Mouse (Mus musculus) midbrain, postnatal 0 days (tissue): ENCODE data around the gene Tpgs1. TPM values are rescaled to one million over a fixed set of nuclear protein-coding genes. Genes with fewer than 3 reads are reported as not detected.

Experiments
- ATAC-seq: fragments of 200-750 bp; cut with Nextera tagmentation; 2 replicates; pipeline ENCODE4 v1.8.0; 2017; ENCODE audit warnings: moderate number of reproducible peaks, mild to moderate bottlenecking, moderate TSS enrichment, moderate library complexity; ENCODE audit not compliant: low FRiP score
- DNase-seq: peaks from one replicate; pipeline ENCODE4 v3.0.0-alpha.2; 2015; ENCODE audit warnings: low spot score
- H3K27ac ChIP-seq: fragments of 300-500 bp; sonication (generic); 2 replicates; pipeline ENCODE4 v1.5.1; 2014; ENCODE audit warnings: low read depth, mild to moderate bottlenecking, low read length, mixed read lengths
- H3K27me3 ChIP-seq: fragments of 300-500 bp; sonication (generic); 2 replicates; pipeline ENCODE4 v1.6.1; 2014; ENCODE audit warnings: low read length, control low read depth, mixed read lengths; ENCODE audit not compliant: insufficient read depth
- H3K36me3 ChIP-seq: fragments of 300-500 bp; sonication (generic); 2 replicates; pipeline ENCODE4 v1.6.1; 2014; ENCODE audit warnings: low read length, control low read depth, mixed read lengths; ENCODE audit not compliant: insufficient read depth
- H3K4me1 ChIP-seq: fragments of 300-500 bp; sonication (generic); 2 replicates; pipeline ENCODE4 v1.6.1; 2014; ENCODE audit warnings: mild to moderate bottlenecking, control low read depth, antibody characterized with exemption, low read length, mixed read lengths; ENCODE audit not compliant: insufficient read depth
- H3K4me2 ChIP-seq: fragments of 300-500 bp; sonication (generic); 2 replicates; pipeline ENCODE4 v1.6.1; 2014; ENCODE audit warnings: low read depth, mild to moderate bottlenecking, low read length, mixed read lengths; ENCODE audit not compliant: poor library complexity, severe bottlenecking
- H3K4me3 ChIP-seq: fragments of 300-500 bp; sonication (generic); 2 replicates; pipeline ENCODE4 v1.5.1; 2014; ENCODE audit warnings: low read depth, mild to moderate bottlenecking, low read length, moderate library complexity
- H3K9ac ChIP-seq: fragments of 300-500 bp; sonication (generic); replicated peaks from 2 replicates; pipeline ENCODE4 v1.6.1; 2014; ENCODE audit warnings: mild to moderate bottlenecking, low read length, moderate library complexity, mixed read lengths; ENCODE audit not compliant: poor library complexity, severe bottlenecking
- H3K9me3 ChIP-seq: fragments of 300-500 bp; sonication (generic); 2 replicates; pipeline ENCODE4 v1.6.1; 2016; ENCODE audit warnings: low read length, control low read depth
- CTCF ChIP-seq: IDR thresholded peaks from 2 replicates; pipeline ENCODE4 v1.5.1; 2016; ENCODE audit warnings: antibody characterized with exemption, mild to moderate bottlenecking
- WGBS: fragments of 180-500 bp; shearing (Covaris S2); extraction: QIAGEN DNeasy Blood & Tissue Kit; methylation state at CpG from one replicate; pipeline ENCODE4 v1.1.7; 2014; 5-methylcytosine and 5-hydroxymethylcytosine counted together
- polyA plus RNA-seq: library from polyadenylated mRNA; unstranded; fragments of >200 nt; fragmentation: Nextera tagmentation; extraction: Ambion mirVana; gene quantifications from 2 replicates; pipeline ENCODE4 v1.2.1, GENCODE M21; 2015
- total RNA-seq: library from RNA; depleted of rRNA; stranded (reverse); fragments of >200 nt; gene quantifications from 2 replicates; pipeline ENCODE4 v1.2.3, GENCODE M21; 2014; rRNA removed

Gene Tpgs1
- total and polyA plus RNA-seq, 2 experiments from 2014 or later: 80.9 to 139 TPM

DNA sequence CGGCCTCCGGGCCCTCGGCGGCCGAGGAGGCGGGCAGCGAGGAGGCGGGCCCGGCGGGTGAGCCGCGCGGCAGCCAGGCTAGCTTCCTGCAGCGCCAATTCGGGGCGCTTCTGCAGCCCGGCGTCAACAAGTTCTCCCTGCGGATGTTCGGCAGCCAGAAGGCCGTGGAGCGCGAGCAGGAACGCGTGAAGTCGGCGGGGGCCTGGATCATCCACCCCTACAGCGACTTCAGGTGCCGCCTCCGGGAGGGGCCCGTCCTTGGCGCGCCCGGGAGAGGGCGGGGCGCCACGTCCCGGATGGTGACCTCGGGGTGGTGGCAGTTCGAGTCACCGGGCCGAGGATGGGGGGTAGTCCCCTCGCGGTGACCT, 47.8 kb downstream of the Tpgs1 start:
- WGBS: 2% methylated on average over 21 of the region's 44 CpGs
- Histone ChIP-seq H3K4me3 (peak overlapping the region; percentile 83), H3K9ac (peak overlapping the region; percentile 84), H3K27me3 (no peaks in the 10 kb centered on the region), H3K9me3 (no peaks in the 10 kb centered on the region), H3K36me3 (no peaks in the 10 kb centered on the region), H3K4me1 (no peaks in the 10 kb centered on the region; the same call in 1 of the 2 replicates), H3K4me2 (peak overlapping the region; percentile 66), H3K27ac (peak overlapping the region; percentile 63)
- no peak for TF ChIP-seq CTCF
- ATAC-seq (peak; percentile 20), DNase-seq (no peak)

DNA sequence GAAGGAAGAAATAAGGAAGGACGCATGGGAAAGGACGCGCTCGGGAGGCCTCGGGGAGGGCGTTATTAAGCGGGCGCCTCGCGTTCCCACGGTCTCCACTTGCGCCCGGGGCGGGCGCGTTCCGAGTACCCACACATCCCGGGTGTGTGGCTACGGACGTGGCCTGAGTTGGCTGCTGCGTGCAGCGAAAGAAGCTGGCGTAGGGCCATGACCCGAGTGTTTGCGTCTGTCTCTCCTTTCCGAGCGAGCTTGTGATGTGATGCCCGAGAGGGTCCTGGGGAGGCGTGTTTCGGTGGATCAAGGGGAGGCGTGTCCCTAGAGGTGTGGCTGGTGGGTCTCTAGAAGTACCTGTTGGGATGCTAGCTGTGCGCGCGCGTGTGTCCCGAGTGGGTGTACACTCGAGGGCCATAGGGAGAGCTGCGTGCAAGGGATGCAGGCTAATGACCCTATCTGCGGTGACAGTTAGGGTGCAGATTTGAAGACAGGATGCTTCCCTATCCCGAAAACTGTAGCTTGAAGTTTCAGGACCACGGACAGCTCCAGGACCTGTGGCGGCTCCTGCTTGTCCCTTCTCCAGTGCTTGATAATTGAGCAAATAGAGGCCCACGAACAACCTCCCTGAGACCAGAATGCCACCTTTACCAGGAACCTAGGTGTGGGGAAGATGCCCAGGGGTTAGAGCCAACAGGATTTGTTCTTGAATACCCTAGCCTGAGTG, 48.6 kb downstream of the Tpgs1 start:
- Histone ChIP-seq H3K27ac (no peak overlapping the region), H3K36me3 (no peaks in the 10 kb centered on the region), H3K27me3 (no peaks in the 10 kb centered on the region), H3K4me1 (no peaks in the 10 kb centered on the region; the same call in 1 of the 2 replicates), H3K4me3 (peak overlapping the region; percentile 83), H3K4me2 (peak overlapping the region; percentile 66), H3K9me3 (no peaks in the 10 kb centered on the region), H3K9ac (peak overlapping the region; percentile 84)
- TF ChIP-seq CTCF: no peak
- WGBS: 3% methylated on average over 43 of the region's 43 CpGs
- ATAC-seq (no peak), DNase-seq (no peak)

GRCm38 (mm10) chr10:79721089-79721488, 51.9 kb downstream of the Tpgs1 start:
- no peaks in the 10 kb centered on the region for H3K27me3 ChIP-seq
- H3K4me1 ChIP-seq: no peaks in the 10 kb centered on the region; the same call in 1 of the 2 replicates
- H3K4me3 ChIP-seq: no peak overlapping the region
- peaks cover 7% of the 10 kb centered on the region; the same call in 1 of the 2 replicates for H3K36me3 ChIP-seq
- WGBS: 61% methylated on average over 5 of the region's 5 CpGs
- DNase-seq: no peak
- no peak for ATAC-seq
- no peak for TF ChIP-seq CTCF
- no peak overlapping the region for H3K9ac ChIP-seq
- H3K4me2 ChIP-seq: no peak overlapping the region
- no peaks in the 10 kb centered on the region for H3K9me3 ChIP-seq
- H3K27ac ChIP-seq: no peak overlapping the region

DNA sequence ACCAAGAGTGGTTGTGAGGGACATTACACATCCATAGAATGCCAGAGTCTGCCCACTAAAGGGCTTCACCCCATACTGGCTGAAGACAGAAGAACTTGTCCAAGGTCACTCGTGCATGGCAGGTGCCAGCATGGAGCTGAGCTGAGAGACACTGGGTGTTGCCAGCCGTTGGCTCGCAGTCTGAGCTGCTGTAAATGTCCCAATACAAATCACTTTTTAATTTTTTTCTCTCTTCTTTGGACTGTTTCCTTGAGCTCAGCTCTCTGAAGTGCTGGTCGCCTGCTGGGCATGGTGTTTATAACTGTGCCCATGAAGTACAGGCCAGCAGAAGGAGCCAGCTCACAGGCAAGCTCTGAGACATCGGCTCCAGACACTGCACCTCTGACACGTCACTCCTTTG, 53.9 kb downstream of the Tpgs1 start:
- DNase-seq: peak; percentile 58
- no peak; the same call in 1 of the 2 replicates for ATAC-seq

GRCm38 (mm10) chr10:79723692-79724091, 54.5 kb downstream of the Tpgs1 start:
- no peak for DNase-seq
- no peak overlapping the region for H3K4me2 ChIP-seq
- no peaks in the 10 kb centered on the region for H3K27me3 ChIP-seq
- TF ChIP-seq CTCF: no peak
- no peak overlapping the region for H3K9ac ChIP-seq
- H3K4me3 ChIP-seq: no peak overlapping the region
- H3K4me1 ChIP-seq: no peaks in the 10 kb centered on the region
- ATAC-seq: no peak
- H3K27ac ChIP-seq: no peak overlapping the region
- WGBS: 90% methylated on average over 7 of the region's 7 CpGs
- peaks cover 7% of the 10 kb centered on the region; the same call in 1 of the 2 replicates for H3K36me3 ChIP-seq
- no peaks in the 10 kb centered on the region for H3K9me3 ChIP-seq

More for the DNA sequence above, 53.9 kb downstream of the Tpgs1 start:
- no peak for TF ChIP-seq CTCF
- no peaks in the 10 kb centered on the region; the same call in 1 of the 2 replicates for H3K4me1 ChIP-seq
- H3K9ac ChIP-seq: no peak overlapping the region
- no peaks in the 10 kb centered on the region for H3K9me3 ChIP-seq
- WGBS: 48% methylated on average over 6 of the region's 6 CpGs
- H3K4me2 ChIP-seq: no peak overlapping the region
- no peak overlapping the region for H3K4me3 ChIP-seq
- H3K36me3 ChIP-seq: peaks cover 7% of the 10 kb centered on the region; the same call in 1 of the 2 replicates
- no peak overlapping the region for H3K27ac ChIP-seq
- no peaks in the 10 kb centered on the region for H3K27me3 ChIP-seq

Other genes starting within 250 kb of the Tpgs1 start
- gene Vmn2r83, start 200.6 kb upstream of the Tpgs1 start, total RNA-seq: not detected in 2 replicates
- not detected in 2 replicates for gene Vmn2r83, start 200.6 kb upstream of the Tpgs1 start, polyA plus RNA-seq
- gene Plpp2, start 135.6 kb upstream of the Tpgs1 start, total RNA-seq: 34.6 and 56.9 TPM in 2 replicates
- gene Plpp2, start 135.6 kb upstream of the Tpgs1 start, polyA plus RNA-seq: 22.7 and 25.6 TPM in 2 replicates
- 95.6 and 98.8 TPM in 2 replicates for gene Mier2, start 114.2 kb upstream of the Tpgs1 start, total RNA-seq
- 43.3 and 46.6 TPM in 2 replicates for gene Mier2, start 114.2 kb upstream of the Tpgs1 start, polyA plus RNA-seq
- not detected in 2 replicates for gene Theg, start 82.0 kb upstream of the Tpgs1 start, total RNA-seq
- gene Theg, start 82.0 kb upstream of the Tpgs1 start, polyA plus RNA-seq: not detected in 2 replicates
- 43.6 and 45.2 TPM in 2 replicates for gene C2cd4c, start 55.3 kb upstream of the Tpgs1 start, total RNA-seq
- 1.7 and 1.8 TPM in 2 replicates for gene C2cd4c, start 55.3 kb upstream of the Tpgs1 start, polyA plus RNA-seq
- gene Shc2, start 31.5 kb upstream of the Tpgs1 start, total RNA-seq: 74.5 and 78.2 TPM in 2 replicates
- 25.9 and 26.2 TPM in 2 replicates for gene Shc2, start 31.5 kb upstream of the Tpgs1 start, polyA plus RNA-seq
- 2.3 TPM in 1 of 2 replicates, not detected in the other for gene Odf3l2, start 23.6 kb upstream of the Tpgs1 start, total RNA-seq
- 1.6 and 2.1 TPM in 2 replicates for gene Odf3l2, start 23.6 kb upstream of the Tpgs1 start, polyA plus RNA-seq
- gene Madcam1, start 4.8 kb upstream of the Tpgs1 start, total RNA-seq: 1.7 and 1.9 TPM in 2 replicates
- 1.3 and 1.6 TPM in 2 replicates for gene Madcam1, start 4.8 kb upstream of the Tpgs1 start, polyA plus RNA-seq
- gene Cdc34, start 12.8 kb downstream of the Tpgs1 start, total RNA-seq: 65.8 and 99.4 TPM in 2 replicates
- 72.5 and 75.2 TPM in 2 replicates for gene Cdc34, start 12.8 kb downstream of the Tpgs1 start, polyA plus RNA-seq
- 0.66 and 0.85 TPM in 2 replicates for gene Gzmm, start 19.7 kb downstream of the Tpgs1 start, total RNA-seq
- gene Gzmm, start 19.7 kb downstream of the Tpgs1 start, polyA plus RNA-seq: 1.2 and 1.4 TPM in 2 replicates
- 1,054 and 1,082 TPM in 2 replicates for gene Bsg, start 35.1 kb downstream of the Tpgs1 start, total RNA-seq
- 1,042 and 1,135 TPM in 2 replicates for gene Bsg, start 35.1 kb downstream of the Tpgs1 start, polyA plus RNA-seq
- gene Hcn2, start 47.3 kb downstream of the Tpgs1 start, total RNA-seq: 60.9 and 66.1 TPM in 2 replicates
- 5.0 TPM in 2 replicates for gene Hcn2, start 47.3 kb downstream of the Tpgs1 start, polyA plus RNA-seq
- 42.0 and 43.2 TPM in 2 replicates for gene Polrmt, start 77.2 kb downstream of the Tpgs1 start, total RNA-seq
- 32.5 and 37.4 TPM in 2 replicates for gene Polrmt, start 77.2 kb downstream of the Tpgs1 start, polyA plus RNA-seq
- 1.7 and 2.2 TPM in 2 replicates for gene Fgf22, start 85.7 kb downstream of the Tpgs1 start, total RNA-seq
- 3.1 and 4.0 TPM in 2 replicates for gene Fgf22, start 85.7 kb downstream of the Tpgs1 start, polyA plus RNA-seq
- gene Rnf126, start 97.6 kb downstream of the Tpgs1 start, total RNA-seq: 79.6 and 107 TPM in 2 replicates
- gene Rnf126, start 97.6 kb downstream of the Tpgs1 start, polyA plus RNA-seq: 121 and 134 TPM in 2 replicates
- gene Fstl3, start 107.9 kb downstream of the Tpgs1 start, total RNA-seq: 3.3 and 3.4 TPM in 2 replicates
- gene Fstl3, start 107.9 kb downstream of the Tpgs1 start, polyA plus RNA-seq: 3.0 and 3.9 TPM in 2 replicates
- 1.1 TPM in 1 of 2 replicates, not detected in the other for gene Prss57, start 121.6 kb downstream of the Tpgs1 start, total RNA-seq
- gene Prss57, start 121.6 kb downstream of the Tpgs1 start, polyA plus RNA-seq: 0.09 and 0.25 TPM in 2 replicates
- 161 and 165 TPM in 2 replicates for gene Palm, start 124.2 kb downstream of the Tpgs1 start, total RNA-seq
- 302 and 308 TPM in 2 replicates for gene Palm, start 124.2 kb downstream of the Tpgs1 start, polyA plus RNA-seq
- gene Misp, start 151.6 kb downstream of the Tpgs1 start, total RNA-seq: 0.24 TPM in 1 of 2 replicates, not detected in the other
- gene Misp, start 151.6 kb downstream of the Tpgs1 start, polyA plus RNA-seq: 0.18 and 0.27 TPM in 2 replicates
- 114 and 119 TPM in 2 replicates for gene Ptbp1, start 185.1 kb downstream of the Tpgs1 start, total RNA-seq
- gene Ptbp1, start 185.1 kb downstream of the Tpgs1 start, polyA plus RNA-seq: 46.2 and 49.7 TPM in 2 replicates
- 5.9 and 7.5 TPM in 2 replicates for gene Prtn3, start 205.1 kb downstream of the Tpgs1 start, total RNA-seq
- gene Prtn3, start 205.1 kb downstream of the Tpgs1 start, polyA plus RNA-seq: 11.7 and 14.6 TPM in 2 replicates
- 494 and 539 TPM in 2 replicates for gene Plppr3, start 205.3 kb downstream of the Tpgs1 start, total RNA-seq
- 350 and 358 TPM in 2 replicates for gene Plppr3, start 205.3 kb downstream of the Tpgs1 start, polyA plus RNA-seq
- not detected in 2 replicates for gene Elane, start 216.9 kb downstream of the Tpgs1 start, total RNA-seq
- gene Elane, start 216.9 kb downstream of the Tpgs1 start, polyA plus RNA-seq: not detected in 2 replicates
- not detected in 2 replicates for gene Cfd, start 221.5 kb downstream of the Tpgs1 start, total RNA-seq
- gene Cfd, start 221.5 kb downstream of the Tpgs1 start, polyA plus RNA-seq: not detected in 2 replicates
- 75.9 and 79.6 TPM in 2 replicates for gene Med16, start 239.6 kb downstream of the Tpgs1 start, total RNA-seq
- 54.9 and 55.3 TPM in 2 replicates for gene Med16, start 239.6 kb downstream of the Tpgs1 start, polyA plus RNA-seq
- not detected in 2 replicates for gene Gm26602, start 241.5 kb downstream of the Tpgs1 start, total RNA-seq
- 7.4 and 17.3 TPM in 2 replicates for gene Gm26602, start 241.5 kb downstream of the Tpgs1 start, polyA plus RNA-seq
- gene Kiss1r, start 247.6 kb downstream of the Tpgs1 start, total RNA-seq: 6.1 and 9.6 TPM in 2 replicates
- gene Kiss1r, start 247.6 kb downstream of the Tpgs1 start, polyA plus RNA-seq: 4.4 and 5.5 TPM in 2 replicates